Mouse (Mus musculus) hindbrain, embryonic 15.5 days (tissue): ENCODE results near the gene Proca1. TPM values are rescaled to one million over a fixed set of nuclear protein-coding genes. Genes with fewer than 3 reads are reported as not detected.
"Not testable (repeated sequence)": the region's sequence is repeated elsewhere in the genome, so short reads cannot be mapped to it uniquely, and the experiment has no call there.

Source experiments
- ATAC-seq: fragments of 200-750 bp; cut with Nextera tagmentation; 2 replicates; pipeline ENCODE4 v1.8.0; 2017; ENCODE audit warnings: low read depth, moderate number of reproducible peaks, moderate TSS enrichment; ENCODE audit not compliant: low FRiP score
- H3K27ac ChIP-seq: fragments of 300-500 bp; sonication (generic); replicated peaks from 2 replicates; pipeline ENCODE4 v1.5.1; 2015; ENCODE audit warnings: mild to moderate bottlenecking, inconsistent platforms
- H3K27me3 ChIP-seq: fragments of 300-500 bp; sonication (generic); 2 replicates; pipeline ENCODE4 v1.6.1; 2015; ENCODE audit warnings: control low read depth, inconsistent platforms
- H3K36me3 ChIP-seq: fragments of 300-500 bp; sonication (generic); 2 replicates; pipeline ENCODE4 v1.6.1; 2015; ENCODE audit warnings: control low read depth, inconsistent platforms
- H3K4me1 ChIP-seq: fragments of 300-500 bp; sonication (generic); replicated peaks from 2 replicates; pipeline ENCODE4 v1.6.1; 2015; ENCODE audit warnings: control low read depth, inconsistent platforms
- H3K4me2 ChIP-seq: fragments of 300-500 bp; sonication (generic); 2 replicates; pipeline ENCODE4 v1.6.1; 2015; ENCODE audit warnings: moderate library complexity, mild to moderate bottlenecking, inconsistent platforms
- H3K4me3 ChIP-seq: fragments of 300-500 bp; sonication (generic); 2 replicates; pipeline ENCODE4 v1.5.1; 2015; ENCODE audit warnings: mild to moderate bottlenecking, inconsistent platforms
- H3K9ac ChIP-seq: fragments of 300-500 bp; sonication (generic); 2 replicates; pipeline ENCODE4 v1.6.1; 2015; ENCODE audit warnings: inconsistent platforms
- H3K9me3 ChIP-seq: fragments of 300-500 bp; sonication (generic); 2 replicates; pipeline ENCODE4 v1.6.1; 2016; ENCODE audit warnings: control low read depth, inconsistent platforms
- WGBS: fragments of 180-500 bp; shearing (Covaris S2); methylation state at CpG from one replicate; pipeline ENCODE4 v1.1.7; 2015; 5-methylcytosine and 5-hydroxymethylcytosine counted together
- polyA plus RNA-seq: library from polyadenylated mRNA; unstranded; fragments of >200 nt; fragmentation: Nextera tagmentation; extraction: Ambion mirVana; gene quantifications from 2 replicates; pipeline ENCODE4 v1.2.1, GENCODE M21; 2015

Proca1 gene
- polyA plus RNA-seq, 1 experiment from 2014 or later: 3.2 TPM

DNA sequence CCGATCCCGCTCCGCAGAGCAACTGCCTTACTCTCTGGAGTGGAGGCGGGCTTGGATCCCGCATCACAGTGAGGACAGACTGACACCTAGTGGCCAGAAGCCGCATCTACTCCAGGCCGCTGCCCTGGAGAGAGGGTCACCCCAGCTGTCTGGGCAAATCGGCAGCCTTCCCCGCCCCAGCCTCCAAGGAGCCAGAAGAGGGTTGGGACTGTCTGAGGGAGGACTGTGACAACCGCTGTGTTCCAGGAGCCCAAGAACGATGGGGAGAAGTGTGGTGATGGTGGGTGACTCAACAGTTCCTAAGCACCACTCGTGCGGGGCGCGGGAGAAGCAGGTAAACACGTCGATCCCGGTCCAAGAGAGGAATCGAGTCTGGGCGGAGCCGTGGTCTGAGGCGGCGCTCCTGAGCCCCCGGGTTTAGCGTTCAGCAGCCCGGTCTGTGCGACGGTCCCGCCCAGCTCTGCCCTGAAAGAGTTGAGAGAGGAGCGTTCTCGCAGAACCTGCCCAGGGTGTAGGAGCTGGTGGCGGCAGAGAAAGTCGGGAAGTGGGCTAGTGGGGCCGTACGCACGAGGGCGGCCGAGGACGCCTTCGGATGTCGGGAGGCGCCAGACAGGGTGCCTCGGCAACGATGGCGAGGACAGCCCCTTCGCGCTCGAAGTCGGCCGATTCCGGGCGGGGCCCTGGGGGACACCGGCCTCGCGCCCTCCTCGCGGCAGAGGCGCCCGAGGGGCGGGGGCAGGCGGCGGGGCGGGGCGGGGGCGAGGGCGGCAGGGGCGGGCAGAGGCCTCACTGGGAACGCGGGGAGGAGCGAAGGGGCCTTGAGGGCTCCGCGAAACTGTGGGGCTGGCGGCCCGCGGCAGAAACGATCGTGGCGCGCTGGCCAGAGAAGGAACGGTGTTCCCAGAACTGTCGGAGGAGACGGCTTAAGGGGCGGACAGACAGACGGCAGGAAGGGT is 15.0 kb upstream of the Proca1 start:
- ATAC-seq: peak; percentile 82
- under 1% methylated on average over 76 of the region's 84 CpGs for WGBS
- peaks cover 28% of the 10 kb centered on the region for H3K36me3 ChIP-seq
- peak overlapping the region; percentile 89 for H3K27ac ChIP-seq
- H3K4me1 ChIP-seq: peaks cover 64% of the 10 kb centered on the region
- H3K4me2 ChIP-seq: peak overlapping the region; percentile 87
- H3K9me3 ChIP-seq: no peaks in the 10 kb centered on the region
- no peaks in the 10 kb centered on the region for H3K27me3 ChIP-seq
- H3K4me3 ChIP-seq: peak overlapping the region; percentile 78
- H3K9ac ChIP-seq: peak overlapping the region; percentile 56

DNA sequence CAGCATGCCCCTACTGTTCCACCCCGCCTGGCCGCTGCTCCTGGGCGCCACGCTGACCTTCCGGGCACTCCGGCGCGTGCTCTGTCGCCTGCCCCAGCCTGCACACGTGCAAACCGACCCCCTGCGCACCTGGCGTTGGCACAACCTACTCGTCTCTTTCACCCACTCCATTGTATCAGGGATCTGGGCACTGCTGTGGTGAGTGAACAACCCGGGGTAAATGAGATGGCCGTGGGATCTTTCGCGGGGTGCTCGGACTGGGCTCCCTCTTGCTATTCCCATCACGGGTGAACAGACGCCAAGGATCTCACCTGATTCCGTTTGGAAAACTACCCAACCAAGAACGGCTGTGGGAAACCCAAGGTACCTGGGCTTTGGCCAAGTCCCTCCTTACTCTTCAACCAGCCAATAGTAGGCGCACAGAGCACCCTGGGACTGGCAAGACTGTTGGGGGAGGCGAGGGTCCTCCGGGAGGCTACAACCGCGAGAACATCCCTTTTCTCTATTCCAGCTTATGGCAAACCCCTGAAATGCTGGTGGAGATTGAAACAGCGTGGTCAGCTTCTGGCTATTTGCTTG is 14.2 kb upstream of the Proca1 start:
- ATAC-seq: 0 out of 2 replicates have a peak, but pooled peaks have one; percentile 1
- WGBS: 3% methylated on average over 29 of the region's 29 CpGs
- H3K27ac ChIP-seq: peak overlapping the region; percentile 89
- H3K9ac ChIP-seq: peak overlapping the region; percentile 56
- H3K4me1 ChIP-seq: peaks cover 67% of the 10 kb centered on the region
- H3K9me3 ChIP-seq: no peaks in the 10 kb centered on the region
- peak overlapping the region; percentile 87 for H3K4me2 ChIP-seq
- H3K36me3 ChIP-seq: peaks cover 28% of the 10 kb centered on the region
- H3K4me3 ChIP-seq: peak overlapping the region; percentile 78
- no peaks in the 10 kb centered on the region for H3K27me3 ChIP-seq

GRCm38 (mm10) chr11:78179438-78179999 is 13.7 kb upstream of the Proca1 start:
- 34% methylated on average over 8 of the region's 8 CpGs for WGBS
- ATAC-seq: no peak
- H3K4me2 ChIP-seq: peak overlapping the region; percentile 87
- no peak overlapping the region for H3K27ac ChIP-seq
- H3K4me3 ChIP-seq: peak overlapping the region; percentile 78
- peaks cover 28% of the 10 kb centered on the region for H3K36me3 ChIP-seq
- H3K4me1 ChIP-seq: peaks cover 69% of the 10 kb centered on the region
- H3K9ac ChIP-seq: no peak overlapping the region
- no peaks in the 10 kb centered on the region for H3K27me3 ChIP-seq
- no peaks in the 10 kb centered on the region for H3K9me3 ChIP-seq

- peak overlapping the region; percentile 87; the same call in 1 of the 2 replicates for H3K4me2 ChIP-seq
- 80% methylated on average over 6 of the region's 6 CpGs for WGBS
- H3K4me1 ChIP-seq: peaks cover 69% of the 10 kb centered on the region
Measured at GRCm38 (mm10) chr11:78180081-78180761, 13.0 kb upstream of the Proca1 start.

DNA sequence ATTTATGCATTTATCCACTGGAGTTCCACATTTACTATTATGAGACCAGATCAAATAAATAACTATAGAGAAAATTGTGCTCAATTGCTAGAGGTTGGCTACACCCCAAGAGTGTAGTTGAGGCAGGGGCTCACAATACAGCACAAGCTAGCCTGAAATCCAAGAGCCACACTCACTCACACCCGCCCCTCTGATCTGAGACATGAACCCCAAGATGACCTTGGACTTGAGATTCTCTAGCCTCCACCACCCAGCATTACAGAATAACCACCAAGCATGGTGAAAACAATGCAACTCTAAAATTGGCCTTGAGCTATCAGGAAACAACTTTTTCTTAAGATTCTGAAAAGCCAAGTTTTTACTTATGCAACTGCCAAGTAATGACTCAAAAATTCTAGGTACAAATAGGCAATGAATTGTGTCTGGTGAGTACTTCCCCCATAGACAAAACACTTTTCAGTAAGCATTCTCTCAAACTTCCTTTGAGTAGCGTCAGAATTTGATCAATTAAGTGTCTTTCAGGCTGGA is 11.3 kb upstream of the Proca1 start:
- no peaks in the 10 kb centered on the region for H3K9me3 ChIP-seq
- 53% methylated on average over 2 of the region's 2 CpGs for WGBS
- peaks cover 28% of the 10 kb centered on the region for H3K36me3 ChIP-seq
- no peak overlapping the region for H3K27ac ChIP-seq
- peak overlapping the region; percentile 69 for H3K9ac ChIP-seq
- H3K4me2 ChIP-seq: peak overlapping the region; percentile 70
- H3K4me3 ChIP-seq: peak overlapping the region; percentile 59
- no peak for ATAC-seq
- no peaks in the 10 kb centered on the region for H3K27me3 ChIP-seq
- H3K4me1 ChIP-seq: peaks cover 59% of the 10 kb centered on the region

More at GRCm38 (mm10) chr11:78180081-78180761, 13.0 kb upstream of the Proca1 start:
- Histone ChIP-seq H3K27ac (no peak overlapping the region), H3K4me3 (0 out of 2 replicates have a peak overlapping the region, but pooled peaks have one; percentile 78), H3K36me3 (peaks cover 28% of the 10 kb centered on the region), H3K27me3 (no peaks in the 10 kb centered on the region), H3K9me3 (no peaks in the 10 kb centered on the region), H3K9ac (no peak overlapping the region)
- ATAC-seq: no peak

DNA sequence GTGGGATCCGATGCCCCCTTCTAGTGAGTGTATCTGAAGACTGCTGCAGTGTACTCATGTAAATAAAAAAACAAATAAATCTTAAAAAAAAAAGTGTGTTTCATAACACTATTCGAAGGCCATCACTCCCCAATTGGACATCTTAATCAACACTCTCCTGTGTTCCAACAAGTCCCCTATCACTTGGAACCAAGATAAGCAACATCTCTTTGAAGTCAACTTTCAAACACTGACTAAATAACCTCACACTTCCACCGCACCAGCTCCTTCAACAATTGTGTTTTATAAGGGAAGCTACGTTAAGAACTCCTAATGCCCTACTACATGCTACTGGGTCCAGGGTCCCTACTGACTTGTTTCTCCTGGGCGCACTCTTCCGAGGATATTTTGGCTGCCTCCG is 10.7 kb upstream of the Proca1 start:
- Histone ChIP-seq H3K9me3 (no peaks in the 10 kb centered on the region), H3K4me2 (peak overlapping the region; percentile 70), H3K4me1 (peaks cover 54% of the 10 kb centered on the region), H3K4me3 (peak overlapping the region; percentile 59), H3K27me3 (no peaks in the 10 kb centered on the region), H3K9ac (peak overlapping the region; percentile 69), H3K36me3 (peaks cover 28% of the 10 kb centered on the region), H3K27ac (peak overlapping the region; percentile 94)
- no peak for ATAC-seq
- WGBS: 13% methylated on average over 7 of the region's 7 CpGs

- H3K36me3 ChIP-seq: peaks cover 28% of the 10 kb centered on the region
- H3K27me3 ChIP-seq: no peaks in the 10 kb centered on the region
- WGBS: under 1% methylated on average over 38 of the region's 38 CpGs
- peak within 1 kb of the TSS; percentile 69 for H3K9ac ChIP-seq
- H3K9me3 ChIP-seq: no peaks in the 10 kb centered on the region
- peak within 1 kb of the TSS; percentile 94 for H3K27ac ChIP-seq
- peak; percentile 95 for ATAC-seq
- H3K4me1 ChIP-seq: peaks cover 54% of the 10 kb centered on the region
- peak within 1 kb of the TSS; percentile 70 for H3K4me2 ChIP-seq
- H3K4me3 ChIP-seq: peak within 1 kb of the TSS; percentile 59
Measured at GRCm38 (mm10) chr11:78182961-78183844, 10.0 kb upstream of the Proca1 start, which contains the start of gene Rpl23a. Rpl23a (minus strand) TSS chr11:78183584.

- peak overlapping the region; percentile 32 for H3K9ac ChIP-seq
- H3K4me1 ChIP-seq: peaks cover 47% of the 10 kb centered on the region
- no peak for ATAC-seq
- H3K27ac ChIP-seq: peak overlapping the region; percentile 94
- 53% methylated on average over 10 of the region's 10 CpGs for WGBS
- H3K36me3 ChIP-seq: peaks cover 28% of the 10 kb centered on the region
- H3K4me3 ChIP-seq: peak overlapping the region; percentile 59
- no peaks in the 10 kb centered on the region for H3K27me3 ChIP-seq
- H3K9me3 ChIP-seq: no peaks in the 10 kb centered on the region
- peak overlapping the region; percentile 50 for H3K4me2 ChIP-seq
Measured at GRCm38 (mm10) chr11:78183884-78184514, 9.2 kb upstream of the Proca1 start.

GRCm38 (mm10) chr11:78184702-78185101 is 8.5 kb upstream of the Proca1 start:
- Histone ChIP-seq H3K36me3 (peaks cover 24% of the 10 kb centered on the region), H3K4me1 (peaks cover 45% of the 10 kb centered on the region)
- 97% methylated on average over 6 of the region's 6 CpGs for WGBS
- H3K9me3 ChIP-seq, ATAC-seq, H3K27ac ChIP-seq, H3K4me2 ChIP-seq, H3K27me3 ChIP-seq, H3K9ac ChIP-seq, H3K4me3 ChIP-seq: not testable (repeated sequence)
